Mouse (Mus musculus): ENCODE results near the gene Atf6. TPM values are rescaled to one million over a fixed set of nuclear protein-coding genes. Genes with fewer than 3 reads are reported as not detected.

Gene Atf6
- polyA plus RNA-seq, 1 experiment from 2014 or later = 6.0 TPM

GRCm38 (mm10) chr1:170800694-170801093, 66.9 kb downstream of the Atf6 start:
- TF ChIP-seq EP300 (IDR thresholded peaks at IDR 0.05; ENCODE audit: low read depth) (no peak), CTCF (IDR thresholded peaks at IDR 0.05; ENCODE audit: low read depth) (no peak)
- H3K4me3 ChIP-seq (ENCODE audit: low read depth, low read length) = no peak overlapping the region
- H3K36me3 ChIP-seq (replicated peaks; ENCODE audit: insufficient read depth, low read length) = peaks cover 11% of the 10 kb centered on the region; the same call in 1 of the 2 replicates
- H3K4me2 ChIP-seq (ENCODE audit: low read depth, low read length) = no peak overlapping the region
- DNase-seq (no peak), ATAC-seq (no peak)
- H3K27ac ChIP-seq (ENCODE audit: low read depth) = no peak overlapping the region
- H3K9me3 ChIP-seq (ENCODE audit: low read length) = no peaks in the 10 kb centered on the region
- no peaks in the 10 kb centered on the region for H3K27me3 ChIP-seq (ENCODE audit: insufficient read depth, low read length)
- no peak overlapping the region for H3K9ac ChIP-seq (replicated peaks)
- WGBS (ENCODE audit: insufficient replicate concordance) = 43% methylated on average over 3 of the region's 3 CpGs
- peaks cover 1% of the 10 kb centered on the region; the same call in 1 of the 2 replicates for H3K4me1 ChIP-seq (ENCODE audit: insufficient read depth)

- H3K4me2 ChIP-seq (ENCODE audit: low read depth, low read length) = no peak overlapping the region
- DNase-seq (no peak), ATAC-seq (peak; percentile 36)
- no peaks in the 10 kb centered on the region for H3K27me3 ChIP-seq (ENCODE audit: insufficient read depth, low read length)
- no peak overlapping the region for H3K9ac ChIP-seq (replicated peaks)
- H3K27ac ChIP-seq (ENCODE audit: low read depth) = 0 out of 2 replicates have a peak overlapping the region, but pooled peaks have one; percentile 18
- no peak overlapping the region for H3K4me3 ChIP-seq (ENCODE audit: low read depth, low read length)
- H3K36me3 ChIP-seq (replicated peaks; ENCODE audit: insufficient read depth, low read length) = peaks cover 29% of the 10 kb centered on the region
- peaks cover 4% of the 10 kb centered on the region; the same call in 1 of the 2 replicates for H3K4me1 ChIP-seq (ENCODE audit: insufficient read depth)
- no peaks in the 10 kb centered on the region for H3K9me3 ChIP-seq (ENCODE audit: low read length)
- WGBS (ENCODE audit: insufficient replicate concordance) = 46% methylated on average over 9 of the region's 9 CpGs
- TF ChIP-seq EP300 (IDR thresholded peaks at IDR 0.05; ENCODE audit: low read depth) (no peak), CTCF (IDR thresholded peaks at IDR 0.05; ENCODE audit: low read depth) (no peak)
These were observed 71.7 kb downstream of the Atf6 start for GRCm38 (mm10) chr1:170795741-170796347.

- Histone ChIP-seq H3K4me2 (ENCODE audit: low read depth, low read length) (no peak overlapping the region), H3K4me3 (ENCODE audit: low read depth, low read length) (no peak overlapping the region), H3K4me1 (ENCODE audit: insufficient read depth) (peaks cover 4% of the 10 kb centered on the region; the same call in 1 of the 2 replicates), H3K27me3 (ENCODE audit: insufficient read depth, low read length) (no peaks in the 10 kb centered on the region), H3K27ac (ENCODE audit: low read depth) (no peak overlapping the region), H3K9me3 (ENCODE audit: low read length) (no peaks in the 10 kb centered on the region), H3K9ac (replicated peaks) (no peak overlapping the region), H3K36me3 (replicated peaks; ENCODE audit: insufficient read depth, low read length) (peaks cover 36% of the 10 kb centered on the region)
- ATAC-seq (no peak), DNase-seq (no peak)
- 72% methylated on average over 6 of the region's 6 CpGs for WGBS (ENCODE audit: insufficient replicate concordance)
- no peak for TF ChIP-seq EP300 (IDR thresholded peaks at IDR 0.05; ENCODE audit: low read depth)
- TF ChIP-seq CTCF (IDR thresholded peaks at IDR 0.05; ENCODE audit: low read depth) = no peak
These were observed 76.0 kb downstream of the Atf6 start for GRCm38 (mm10) chr1:170791542-170791941.

GRCm38 (mm10) chr1:170791001-170791400, 76.6 kb downstream of the Atf6 start:
- H3K4me1 ChIP-seq (ENCODE audit: insufficient read depth) = peaks cover 4% of the 10 kb centered on the region; the same call in 1 of the 2 replicates
- ATAC-seq = no peak
- 72% methylated on average over 3 of the region's 3 CpGs for WGBS (ENCODE audit: insufficient replicate concordance)
- no peak overlapping the region for H3K9ac ChIP-seq (replicated peaks)
- no peaks in the 10 kb centered on the region for H3K9me3 ChIP-seq (ENCODE audit: low read length)
- no peak for TF ChIP-seq EP300 (IDR thresholded peaks at IDR 0.05; ENCODE audit: low read depth)
- TF ChIP-seq CTCF (IDR thresholded peaks at IDR 0.05; ENCODE audit: low read depth) = no peak
- H3K27me3 ChIP-seq (ENCODE audit: insufficient read depth, low read length) = no peaks in the 10 kb centered on the region
- H3K4me3 ChIP-seq (ENCODE audit: low read depth, low read length) = no peak overlapping the region
- DNase-seq = no peak
- no peak overlapping the region for H3K4me2 ChIP-seq (ENCODE audit: low read depth, low read length)
- H3K27ac ChIP-seq (ENCODE audit: low read depth) = no peak overlapping the region
- H3K36me3 ChIP-seq (replicated peaks; ENCODE audit: insufficient read depth, low read length) = peaks cover 41% of the 10 kb centered on the region

- Histone ChIP-seq H3K27me3 (ENCODE audit: insufficient read depth, low read length) (no peaks in the 10 kb centered on the region), H3K9ac (replicated peaks) (no peak overlapping the region), H3K4me3 (ENCODE audit: low read depth, low read length) (no peak overlapping the region), H3K36me3 (replicated peaks; ENCODE audit: insufficient read depth, low read length) (peaks cover 29% of the 10 kb centered on the region), H3K9me3 (ENCODE audit: low read length) (no peaks in the 10 kb centered on the region), H3K4me1 (ENCODE audit: insufficient read depth) (no peaks in the 10 kb centered on the region), H3K4me2 (ENCODE audit: low read depth, low read length) (no peak overlapping the region), H3K27ac (ENCODE audit: low read depth) (no peak overlapping the region)
- DNase-seq (no peak), ATAC-seq (no peak)
- TF ChIP-seq EP300 (IDR thresholded peaks at IDR 0.05; ENCODE audit: low read depth) (no peak), CTCF (IDR thresholded peaks at IDR 0.05; ENCODE audit: low read depth) (no peak)
- WGBS (ENCODE audit: insufficient replicate concordance) = 80% methylated on average over 1 of the region's 1 CpGs
These were observed 79.9 kb downstream of the Atf6 start for GRCm38 (mm10) chr1:170787643-170788042.

- TF ChIP-seq EP300 (IDR thresholded peaks at IDR 0.05; ENCODE audit: low read depth) (no peak), CTCF (IDR thresholded peaks at IDR 0.05; ENCODE audit: low read depth) (no peak)
- H3K9ac ChIP-seq (replicated peaks) = no peak overlapping the region
- H3K9me3 ChIP-seq (ENCODE audit: low read length) = no peaks in the 10 kb centered on the region
- no peak overlapping the region for H3K4me3 ChIP-seq (ENCODE audit: low read depth, low read length)
- no peaks in the 10 kb centered on the region for H3K4me1 ChIP-seq (ENCODE audit: insufficient read depth)
- H3K36me3 ChIP-seq (replicated peaks; ENCODE audit: insufficient read depth, low read length) = peaks cover 25% of the 10 kb centered on the region
- 91% methylated on average over 14 of the region's 14 CpGs for WGBS (ENCODE audit: insufficient replicate concordance)
- H3K27me3 ChIP-seq (ENCODE audit: insufficient read depth, low read length) = no peaks in the 10 kb centered on the region
- no peak overlapping the region for H3K27ac ChIP-seq (ENCODE audit: low read depth)
- ATAC-seq (no peak), DNase-seq (no peak)
- no peak overlapping the region for H3K4me2 ChIP-seq (ENCODE audit: low read depth, low read length)
These were observed 80.8 kb downstream of the Atf6 start for GRCm38 (mm10) chr1:170786570-170787341.

Data from liver, postnatal 0 days (tissue).